Mouse (Mus musculus) retina, embryonic 14.5 days (tissue): ENCODE results near the gene Fhl1.

Experiments used
- DNase-seq: peaks from one replicate; pipeline ENCODE4 v3.0.0-alpha.2; 2015; ENCODE audit warnings: low spot score

Fhl1 gene

DNA sequence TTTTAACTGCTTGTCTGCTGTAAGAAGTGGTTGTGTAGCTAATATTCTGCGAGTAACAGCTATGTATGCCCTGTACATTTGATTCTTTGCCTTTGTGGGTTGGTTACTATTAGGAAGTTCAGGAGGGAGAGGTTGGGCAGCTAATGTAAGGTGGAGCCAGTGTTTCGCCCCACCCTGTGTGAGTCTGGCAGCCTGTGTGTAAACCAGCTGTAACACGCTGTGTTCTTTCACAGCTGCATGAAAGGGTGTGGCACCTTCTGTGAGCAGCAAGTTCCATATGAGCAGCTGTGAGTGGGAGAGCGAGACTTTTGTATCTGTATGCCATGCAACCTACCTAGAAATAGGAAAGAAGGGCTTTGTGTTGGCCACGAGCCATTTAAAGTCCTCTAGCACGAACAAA lies 20.6 kb downstream of the Fhl1 start:
- DNase-seq = no peak

DNA sequence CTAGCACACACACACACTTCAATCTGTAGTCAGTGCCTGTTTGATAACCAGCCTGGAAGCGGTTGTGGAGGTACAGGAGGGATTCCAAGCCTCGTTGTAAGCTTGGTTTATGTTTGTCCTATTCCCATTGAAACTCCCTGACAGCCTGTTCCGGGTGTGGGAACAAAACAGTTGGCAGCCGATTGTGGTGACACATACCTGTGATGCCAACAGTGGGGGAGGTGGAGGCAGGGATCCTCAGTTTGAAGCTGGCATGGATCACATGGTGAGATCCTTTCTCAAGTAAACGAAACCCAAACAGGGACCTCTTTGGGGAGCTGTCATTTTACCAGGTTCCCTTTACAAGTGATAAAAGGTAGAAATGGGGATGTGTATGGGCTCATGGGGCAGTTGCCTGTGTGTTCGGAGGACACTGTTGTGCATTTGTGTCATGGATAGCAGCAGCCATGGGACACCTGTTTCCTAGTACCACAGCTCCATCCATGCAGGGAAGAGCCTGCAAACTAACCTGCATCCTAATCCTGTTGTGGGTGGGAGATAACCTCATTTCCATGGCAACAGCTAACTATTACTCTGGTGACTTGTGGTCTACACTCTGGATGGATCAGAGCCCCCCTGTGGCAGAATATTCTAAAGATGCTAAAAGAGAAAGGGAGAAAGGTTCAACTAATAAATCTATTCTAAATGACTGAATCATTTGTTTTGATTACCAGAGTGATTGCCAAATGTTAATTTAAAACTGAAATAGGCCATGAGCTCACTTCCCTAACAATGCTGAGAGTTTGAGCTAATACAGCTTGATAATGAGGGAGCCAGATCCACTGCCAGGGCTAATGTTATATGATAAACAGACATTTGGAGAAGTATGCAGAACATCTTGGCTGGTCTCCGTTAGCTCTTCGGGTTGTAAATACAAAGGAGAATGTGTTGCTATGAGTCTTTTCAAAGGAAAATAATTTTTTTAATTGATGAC lies 22.0 kb downstream of the Fhl1 start:
- DNase-seq = no peak

DNA sequence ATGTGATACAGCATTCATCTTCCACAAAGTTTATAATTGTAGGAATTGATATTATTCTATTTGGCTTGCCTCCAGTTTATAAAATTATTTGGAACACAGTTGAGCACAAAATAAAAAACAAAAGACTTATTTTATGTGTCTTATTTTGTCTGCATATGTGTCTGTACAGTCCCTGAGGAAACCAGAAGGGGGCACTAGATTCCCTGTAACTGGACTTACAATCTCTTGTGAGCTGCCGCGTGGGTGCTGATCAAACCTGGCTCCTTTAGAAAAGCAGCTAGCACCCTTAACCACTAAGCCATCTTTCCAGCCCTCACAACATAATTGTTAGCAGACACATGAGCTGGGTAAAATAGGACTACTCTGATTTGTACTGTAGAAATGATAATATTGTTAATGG lies 24.1 kb downstream of the Fhl1 start:
- peak; percentile 51 for DNase-seq

DNA sequence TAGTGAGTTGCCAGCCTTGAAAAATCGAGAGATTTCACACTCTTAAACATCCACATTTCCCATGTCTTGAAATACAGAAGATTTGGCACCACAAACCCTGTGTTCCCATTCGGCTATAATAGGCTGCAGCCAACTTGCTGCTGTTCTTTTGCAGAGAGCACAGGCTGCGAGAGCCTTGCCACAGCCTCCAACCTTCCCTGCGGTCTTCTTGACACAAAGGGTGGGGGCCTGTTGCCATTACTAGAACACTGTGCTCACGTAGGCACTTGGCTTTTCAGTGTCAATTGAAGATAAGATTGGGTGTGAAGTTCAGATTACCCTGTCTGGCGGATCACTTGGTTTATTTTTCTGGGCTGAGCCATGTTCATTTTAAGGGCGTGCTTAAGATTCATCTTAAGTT lies 24.8 kb downstream of the Fhl1 start:
- DNase-seq = no peak

DNA sequence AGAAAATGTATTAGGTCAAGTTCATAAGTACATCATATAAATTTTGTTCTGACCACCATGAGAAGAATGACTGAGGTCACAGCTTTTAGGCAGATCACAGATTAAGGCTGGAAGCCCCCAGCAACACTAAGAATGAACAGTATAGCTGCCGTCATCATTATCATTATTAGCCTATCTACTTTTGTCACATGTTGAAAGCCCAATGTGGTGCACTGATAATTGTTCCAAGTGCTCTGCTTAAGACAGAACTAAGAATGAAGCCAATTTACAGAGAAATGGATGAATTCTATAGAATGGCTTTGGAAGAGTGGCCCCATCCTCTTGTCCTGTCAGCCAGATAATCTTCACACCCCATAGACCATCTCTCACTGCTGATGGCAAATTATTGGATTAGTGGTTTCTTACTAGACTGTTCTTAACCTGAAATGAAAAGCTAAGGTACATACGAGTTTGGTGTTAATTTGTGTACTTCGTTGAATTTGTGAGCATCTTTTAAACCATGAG lies 28.7 kb downstream of the Fhl1 start:
- no peak for DNase-seq

DNA sequence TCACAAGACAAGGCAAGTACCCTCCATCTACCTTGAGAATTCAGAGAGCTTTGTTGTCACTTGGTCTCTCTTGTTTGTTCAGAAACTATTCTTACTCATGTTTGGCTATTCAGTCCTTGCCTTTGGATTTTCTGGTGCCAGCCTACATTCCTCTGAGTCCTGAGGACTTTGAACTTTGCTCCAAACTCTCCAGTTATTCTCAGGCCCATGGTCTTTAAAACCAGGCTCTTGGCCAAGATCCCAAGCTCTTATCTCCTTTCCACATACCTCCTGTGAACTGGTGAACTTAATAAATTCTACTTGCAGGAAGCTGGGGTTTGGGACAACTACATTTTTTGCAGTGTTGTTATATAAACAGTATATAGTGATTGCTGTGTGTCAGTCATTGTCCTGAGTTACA lies 38.3 kb downstream of the Fhl1 start:
- no peak for DNase-seq

DNA sequence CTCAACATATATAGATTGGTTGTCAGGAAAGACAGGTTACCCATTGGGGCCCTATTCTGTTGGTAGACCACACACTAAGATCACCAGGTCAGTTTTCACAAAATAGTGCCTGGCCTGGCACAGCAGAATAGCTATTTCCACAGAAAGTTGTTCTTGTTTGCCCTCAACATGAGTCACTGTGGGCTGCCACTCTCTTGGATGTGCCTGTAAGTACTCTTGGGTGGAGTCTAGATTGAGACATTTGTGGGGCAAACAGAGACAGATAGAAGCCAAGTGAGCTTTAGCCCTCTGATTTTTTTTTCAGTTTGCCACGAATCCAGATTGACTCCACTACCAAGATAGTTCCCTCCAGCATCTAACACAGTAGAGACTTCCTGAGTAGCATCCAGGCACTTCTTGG lies 40.2 kb downstream of the Fhl1 start:
- no peak for DNase-seq

DNA sequence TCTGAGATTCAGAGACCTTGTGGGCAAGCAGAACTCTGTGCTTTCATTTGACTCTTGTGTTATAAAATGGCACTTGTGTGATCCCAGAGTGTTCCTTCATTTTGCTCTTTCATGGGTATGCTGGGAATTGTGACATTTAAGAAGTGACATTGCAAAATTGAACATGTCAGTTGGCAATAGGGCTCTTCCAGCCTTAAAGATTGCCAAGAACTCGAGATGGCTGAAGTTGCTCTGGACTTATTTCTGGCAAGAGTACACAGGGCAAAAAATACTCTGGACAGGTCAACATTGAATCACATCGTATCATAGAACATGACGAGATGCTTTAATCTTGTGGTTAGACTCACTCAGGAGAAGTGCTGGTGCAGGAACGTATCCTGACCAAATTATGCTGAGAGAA lies 41.7 kb downstream of the Fhl1 start:
- no peak for DNase-seq

DNA sequence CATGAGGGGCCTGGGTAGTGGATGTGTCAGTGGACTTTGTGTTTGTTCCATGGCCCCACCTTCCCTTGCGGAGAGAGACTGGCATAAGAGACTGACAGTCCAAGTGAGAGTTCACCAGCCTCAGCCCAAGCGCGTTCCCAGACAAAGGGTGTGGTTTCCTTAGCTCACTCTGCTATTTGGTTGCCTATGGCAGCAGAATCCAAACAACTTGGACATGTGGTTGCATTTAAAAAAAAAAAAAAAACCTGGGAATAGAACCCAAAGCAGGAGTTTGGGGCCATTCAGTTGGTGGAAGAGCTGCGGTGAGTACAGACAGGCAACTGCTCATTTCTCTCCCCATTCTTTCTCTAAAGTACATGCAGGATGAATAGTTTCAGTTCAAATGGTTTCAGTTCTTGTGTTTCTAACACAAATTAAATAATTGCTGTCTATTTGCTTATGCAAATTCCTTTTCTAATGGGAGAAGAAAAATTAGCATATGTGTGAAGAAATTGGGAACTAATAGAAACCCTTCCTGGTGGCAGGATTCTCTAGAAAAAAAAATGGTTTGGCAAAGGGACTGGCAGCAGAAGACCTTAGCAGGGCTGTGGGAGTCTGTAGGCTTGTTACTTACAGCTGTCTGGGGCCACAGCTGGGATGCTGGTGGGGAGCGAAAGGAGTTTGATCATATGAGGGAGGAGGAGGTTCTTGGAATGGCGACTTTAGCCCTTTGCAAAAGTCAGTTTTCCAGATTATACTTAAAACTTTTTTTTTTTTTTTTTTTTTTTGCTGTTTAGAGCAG lies 54.9 kb downstream of the Fhl1 start:
- peak; percentile 13 for DNase-seq

DNA sequence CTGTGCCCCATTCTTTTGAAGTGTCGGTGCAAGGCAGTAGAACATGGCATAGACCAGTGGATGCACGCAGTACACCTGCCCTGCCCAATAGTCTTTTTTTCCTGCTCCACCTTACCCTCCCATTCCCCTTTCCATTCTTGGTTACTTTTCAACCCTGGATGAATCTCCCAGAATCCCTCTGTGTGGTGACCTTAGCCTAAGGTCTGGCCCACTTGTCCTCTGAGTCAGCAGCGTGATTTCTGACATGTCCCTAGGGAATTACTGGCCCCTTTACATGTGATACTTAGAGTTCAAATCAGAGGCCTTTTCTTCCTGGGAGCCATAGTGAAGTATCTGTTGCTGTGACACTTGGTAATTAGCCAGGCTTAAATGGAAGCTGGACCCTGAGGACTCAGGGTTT lies 55.9 kb downstream of the Fhl1 start:
- DNase-seq = no peak

DNA sequence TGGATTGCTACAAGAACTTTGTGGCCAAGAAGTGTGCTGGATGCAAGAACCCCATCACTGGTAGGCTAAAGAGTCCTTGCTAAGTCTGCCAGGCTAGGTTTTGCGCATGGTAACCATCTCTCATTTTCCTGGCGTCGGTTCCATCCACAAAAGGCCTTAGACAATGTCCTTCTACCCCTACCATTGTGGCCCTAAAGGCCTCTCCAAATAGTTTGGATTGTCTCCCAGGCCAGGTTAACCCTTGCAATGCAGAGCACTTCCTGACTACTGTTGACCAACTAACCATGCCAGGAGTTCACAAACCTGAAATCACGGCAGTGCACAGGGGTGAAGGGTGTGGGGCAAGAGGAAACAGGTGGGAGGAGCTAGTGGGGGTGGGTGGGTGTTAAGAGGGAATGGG lies 59.0 kb downstream of the Fhl1 start:
- no peak for DNase-seq

DNA sequence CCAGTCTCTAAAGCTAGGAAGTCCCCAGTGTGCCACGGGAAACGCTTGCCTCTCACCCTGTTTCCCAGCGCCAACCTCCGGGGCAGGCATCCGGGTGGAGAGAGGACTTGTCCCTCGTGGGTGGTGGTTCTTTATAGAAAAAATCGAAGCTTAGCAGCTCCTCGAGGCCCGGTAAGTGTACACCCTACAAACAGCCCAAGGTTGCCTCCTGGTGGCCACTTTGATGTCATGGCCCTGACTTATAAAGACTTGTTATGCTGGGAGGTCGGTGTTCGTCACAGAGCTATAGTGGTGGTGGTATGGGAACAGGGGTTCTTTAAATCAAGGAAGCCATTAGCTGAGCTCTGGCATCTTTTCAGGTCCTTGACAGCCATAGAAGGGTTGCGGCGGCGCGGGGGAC lies 59.7 kb downstream of the Fhl1 start:
- peak; percentile 69 for DNase-seq

DNA sequence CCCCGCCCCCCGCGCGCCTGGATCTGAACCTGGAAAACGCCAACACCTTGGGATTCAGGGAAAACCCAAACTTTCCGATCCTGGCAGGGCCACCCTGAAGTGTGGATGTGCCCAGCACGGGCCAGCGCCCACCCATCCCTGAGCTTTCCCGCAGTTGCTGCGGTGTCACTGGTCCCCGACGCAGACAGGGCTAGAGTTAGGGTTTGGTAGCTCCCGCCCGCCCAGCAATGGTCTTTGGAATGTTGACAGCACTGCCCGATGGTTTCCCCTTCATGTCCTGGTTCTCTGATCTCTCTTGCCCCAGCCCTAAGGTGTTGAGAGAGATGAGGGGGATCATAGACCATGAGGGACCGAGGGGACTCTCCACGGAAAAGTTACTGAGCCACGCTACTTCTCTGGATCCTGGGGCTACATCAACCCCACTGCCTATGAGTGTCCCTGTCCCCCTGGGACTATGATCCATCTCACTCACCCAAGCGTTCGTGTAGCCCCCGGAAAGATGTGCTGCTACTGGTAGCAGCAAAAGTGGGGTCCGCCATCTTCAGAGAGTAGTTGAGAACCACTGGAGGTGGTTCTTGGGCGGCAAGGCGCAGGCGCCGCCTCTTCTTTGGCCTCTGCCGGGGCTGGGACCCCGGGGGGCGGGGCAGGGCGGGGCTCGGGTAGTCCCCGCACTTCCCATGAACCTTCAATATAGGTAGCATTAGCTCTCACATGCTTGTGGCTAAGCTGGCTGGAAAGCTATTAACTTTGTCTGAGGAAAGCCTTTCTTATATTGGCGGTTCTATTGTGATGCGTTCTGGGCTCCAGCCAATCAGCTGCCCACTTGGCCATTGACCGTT lies 90.4 kb downstream of the Fhl1 start, which contains the start of gene Map7d3:
Gene Map7d3 (minus strand): TSS at position 562 of the 839 bp plus-strand sequence.
- DNase-seq = peak; percentile 52

DNA sequence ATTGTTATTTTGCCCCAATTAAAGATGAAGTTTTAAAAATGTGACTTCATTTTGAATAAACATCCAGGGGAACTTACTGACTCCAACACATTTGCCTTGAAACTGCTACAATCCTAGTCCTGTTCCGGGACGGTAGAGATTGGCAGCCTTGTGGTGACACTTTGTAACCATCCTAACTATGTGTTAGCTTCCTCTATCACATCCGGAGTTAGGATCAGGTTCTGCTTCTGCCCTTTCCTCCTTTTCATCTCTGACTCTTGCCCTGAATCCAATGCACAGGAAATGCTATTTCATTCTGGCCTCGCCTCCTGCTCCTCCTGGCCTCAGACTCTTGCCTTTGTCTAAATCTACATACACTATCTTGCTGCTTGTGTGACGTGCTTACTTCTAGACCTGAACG lies 95.9 kb downstream of the Fhl1 start:
- DNase-seq = no peak

DNA sequence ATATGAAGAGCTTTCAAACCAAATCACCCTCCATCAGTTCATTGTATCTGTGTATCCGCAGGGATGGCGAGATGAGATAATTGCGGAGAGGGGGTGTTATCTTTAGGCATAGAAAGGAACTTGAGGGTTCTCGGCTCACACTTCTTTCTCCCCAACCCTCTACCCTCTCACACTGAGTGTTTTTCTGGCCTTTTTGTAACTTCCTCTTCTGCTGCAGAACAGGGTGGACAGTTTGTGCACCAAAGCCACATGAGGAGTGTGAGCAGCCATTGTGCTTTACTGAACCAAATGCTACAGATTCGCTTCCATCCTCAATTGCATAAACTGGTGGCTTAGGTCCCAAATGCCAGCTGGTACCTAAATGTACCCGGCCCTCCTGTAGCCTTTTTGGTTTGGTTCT lies 104.3 kb downstream of the Fhl1 start:
- no peak for DNase-seq

DNA sequence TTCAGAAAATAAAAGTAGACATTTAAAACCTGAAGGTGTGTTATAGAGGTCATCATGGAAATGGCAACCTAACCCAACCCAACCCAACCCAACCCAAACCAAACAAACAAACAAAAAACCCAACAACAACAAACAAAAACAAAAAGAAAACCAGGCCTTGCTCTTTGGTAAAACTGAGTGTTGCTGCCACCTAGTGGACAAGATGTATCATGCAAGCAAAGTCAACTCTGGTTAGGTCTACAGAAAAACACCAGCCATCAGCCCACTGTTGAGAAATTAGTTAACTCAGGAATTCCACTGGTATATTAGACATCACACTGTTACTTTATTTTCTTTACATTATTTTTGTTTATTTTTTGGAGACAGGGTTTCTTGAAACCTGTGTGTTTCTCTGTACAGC lies 107.8 kb downstream of the Fhl1 start:
- peak; percentile 69 for DNase-seq

DNA sequence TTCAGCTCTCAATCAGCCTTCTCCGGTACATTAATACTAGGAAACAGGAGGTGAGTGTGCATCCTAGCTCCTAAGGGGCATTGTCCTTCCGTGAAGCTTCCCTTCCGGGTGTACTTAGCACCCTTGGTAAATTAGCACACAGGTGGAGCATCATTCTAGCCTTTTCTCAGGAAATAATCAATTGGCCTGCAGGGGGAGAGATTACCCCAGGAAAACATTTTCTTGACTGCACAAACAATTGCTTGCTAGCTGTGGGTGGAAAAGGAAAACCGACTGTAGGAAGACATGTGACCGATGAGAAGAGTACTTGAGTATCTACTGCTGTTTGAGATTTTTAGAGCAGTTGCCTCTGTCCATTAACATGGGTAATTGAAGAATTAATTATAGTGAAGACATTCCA lies 109.7 kb downstream of the Fhl1 start:
- peak; percentile 1 for DNase-seq
